Mouse (Mus musculus): ENCODE results near the gene Ncs1.

The Ncs1 gene

GRCm38 (mm10) chr2:31341726-31342535 lies 96.3 kb downstream of the Ncs1 start:
- no peak for DNase-seq (ENCODE audit: low read depth)

Data from fibroblast of lung, adult 2 months (primary cell).